Mouse (Mus musculus): ENCODE results near the gene Six5. TPM values are rescaled to one million over a fixed set of nuclear protein-coding genes. Genes with fewer than 3 reads are reported as not detected.

Gene Six5
- polyA plus RNA-seq, 1 experiment from 2014 or later = 4.3 TPM

- Histone ChIP-seq H3K27me3 (replicated peaks; ENCODE audit: control insufficient read depth, insufficient read depth, low read length) (peaks cover 4% of the 10 kb centered on the region; the same call in 1 of the 2 replicates), H3K4me2 (peak within 1 kb of the TSS; percentile 50), H3K9me3 (ENCODE audit: control insufficient read depth, low read length) (peaks cover 3% of the 10 kb centered on the region; the same call in 1 of the 2 replicates), H3K36me3 (ENCODE audit: control insufficient read depth, insufficient read depth, low read length) (no peaks in the 10 kb centered on the region), H3K27ac (ENCODE audit: low read depth, low read length) (no peak within 1 kb of the TSS), H3K4me3 (ENCODE audit: low read depth, low read length) (peak within 1 kb of the TSS; percentile 21; the same call in 1 of the 2 replicates), H3K9ac (ENCODE audit: low read depth, low read length) (0 out of 2 replicates have a peak within 1 kb of the TSS, but pooled peaks have one; percentile 43), H3K4me1 (replicated peaks; ENCODE audit: control insufficient read depth, insufficient read depth, low read length) (0 out of 2 replicates have a peak, but pooled peaks cover 4% of the 10 kb centered on the region)
- DNase-seq (ENCODE audit: low spot score) (peak; percentile 73), ATAC-seq (replicated peaks; ENCODE audit: low FRiP score) (no peak; the same call in 1 of the 2 replicates)
- 19% methylated on average over 64 of the region's 64 CpGs for WGBS
Measured at GRCm38 (mm10) chr7:19118028-19118771, 23.8 kb downstream of the Six5 start, which contains the start of gene Gm4969. Gene Gm4969, minus strand, starts transcription at chr7:19118368.

- WGBS = 86% methylated on average over 8 of the region's 8 CpGs
- Histone ChIP-seq H3K9me3 (ENCODE audit: control insufficient read depth, low read length) (peaks cover 3% of the 10 kb centered on the region; the same call in 1 of the 2 replicates), H3K4me3 (ENCODE audit: low read depth, low read length) (no peak overlapping the region), H3K9ac (ENCODE audit: low read depth, low read length) (0 out of 2 replicates have a peak overlapping the region, but pooled peaks have one; percentile 16), H3K36me3 (ENCODE audit: control insufficient read depth, insufficient read depth, low read length) (no peaks in the 10 kb centered on the region), H3K27me3 (replicated peaks; ENCODE audit: control insufficient read depth, insufficient read depth, low read length) (peaks cover 4% of the 10 kb centered on the region; the same call in 1 of the 2 replicates), H3K4me1 (replicated peaks; ENCODE audit: control insufficient read depth, insufficient read depth, low read length) (0 out of 2 replicates have a peak, but pooled peaks cover 4% of the 10 kb centered on the region), H3K4me2 (0 out of 2 replicates have a peak overlapping the region, but pooled peaks have one; percentile 12), H3K27ac (ENCODE audit: low read depth, low read length) (no peak overlapping the region)
- no peak for DNase-seq (ENCODE audit: low spot score)
- peak; percentile 30 for ATAC-seq (replicated peaks; ENCODE audit: low FRiP score)
Measured at GRCm38 (mm10) chr7:19119083-19119482, 24.7 kb downstream of the Six5 start.

DNA sequence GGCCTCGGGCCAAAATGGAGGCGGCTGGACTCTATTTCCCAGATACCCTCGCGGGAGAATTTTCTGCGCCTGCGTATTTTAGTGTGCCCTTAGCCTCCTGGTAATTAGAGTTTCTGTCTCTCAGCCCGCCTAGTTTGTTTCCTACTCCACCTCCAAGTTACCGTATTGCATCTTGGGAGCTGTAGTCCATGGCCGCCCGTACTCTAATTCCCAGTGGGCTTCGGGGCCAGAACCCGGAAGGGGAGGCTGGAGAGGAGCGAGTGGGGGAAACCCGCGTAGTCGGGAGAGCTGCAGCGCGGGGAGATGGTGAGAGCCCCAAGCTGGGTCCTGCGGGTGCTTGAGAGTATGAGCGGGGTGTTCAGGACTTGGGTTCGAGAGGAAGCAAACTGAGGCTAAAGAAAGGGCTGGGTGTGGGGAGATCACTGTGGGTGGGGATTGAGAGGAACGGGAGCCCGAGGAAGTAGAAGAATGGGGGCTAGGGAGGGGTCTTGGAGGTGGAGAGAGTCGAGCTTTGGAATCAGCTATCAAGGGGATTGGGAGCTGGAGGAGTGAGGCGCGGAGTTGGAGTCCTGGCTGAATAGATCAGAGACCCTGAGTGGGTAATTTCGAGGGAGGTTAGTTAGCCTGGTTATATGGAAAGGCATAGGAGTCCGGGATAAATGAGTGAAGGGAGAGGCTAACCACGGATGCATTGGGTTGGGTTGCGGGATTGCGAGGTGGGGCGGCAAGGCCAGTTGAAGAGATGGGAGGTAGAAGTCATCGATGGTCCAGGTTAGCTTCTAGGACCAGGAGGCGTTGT, 25.4 kb downstream of the Six5 start, which contains the start of gene Fbxo46:
Gene Fbxo46 (plus strand): TSS at position 229 of the 799 bp plus-strand sequence.
- peaks cover 3% of the 10 kb centered on the region; the same call in 1 of the 2 replicates for H3K9me3 ChIP-seq (ENCODE audit: control insufficient read depth, low read length)
- WGBS = 2% methylated on average over 34 of the region's 34 CpGs
- peak within 1 kb of the TSS; percentile 92 for H3K4me2 ChIP-seq
- H3K4me3 ChIP-seq (ENCODE audit: low read depth, low read length) = peak within 1 kb of the TSS; percentile 82
- no peak within 1 kb of the TSS for H3K27ac ChIP-seq (ENCODE audit: low read depth, low read length)
- H3K9ac ChIP-seq (ENCODE audit: low read depth, low read length) = peak within 1 kb of the TSS; percentile 85
- ATAC-seq (replicated peaks; ENCODE audit: low FRiP score) (peak; percentile 95), DNase-seq (ENCODE audit: low spot score) (peak; percentile 88)
- 0 out of 2 replicates have a peak, but pooled peaks cover 4% of the 10 kb centered on the region for H3K4me1 ChIP-seq (replicated peaks; ENCODE audit: control insufficient read depth, insufficient read depth, low read length)
- peaks cover 4% of the 10 kb centered on the region; the same call in 1 of the 2 replicates for H3K27me3 ChIP-seq (replicated peaks; ENCODE audit: control insufficient read depth, insufficient read depth, low read length)
- no peaks in the 10 kb centered on the region for H3K36me3 ChIP-seq (ENCODE audit: control insufficient read depth, insufficient read depth, low read length)

GRCm38 (mm10) chr7:19121686-19122085, 27.3 kb downstream of the Six5 start:
- 86% methylated on average over 4 of the region's 4 CpGs for WGBS
- peaks cover 4% of the 10 kb centered on the region; the same call in 1 of the 2 replicates for H3K27me3 ChIP-seq (replicated peaks; ENCODE audit: control insufficient read depth, insufficient read depth, low read length)
- DNase-seq (ENCODE audit: low spot score) = no peak
- H3K27ac ChIP-seq (ENCODE audit: low read depth, low read length) = no peak overlapping the region
- H3K4me1 ChIP-seq (replicated peaks; ENCODE audit: control insufficient read depth, insufficient read depth, low read length) = 0 out of 2 replicates have a peak, but pooled peaks cover 4% of the 10 kb centered on the region
- H3K4me2 ChIP-seq = no peak overlapping the region; the same call in 1 of the 2 replicates
- H3K4me3 ChIP-seq (ENCODE audit: low read depth, low read length) = no peak overlapping the region
- H3K9me3 ChIP-seq (ENCODE audit: control insufficient read depth, low read length) = peaks cover 3% of the 10 kb centered on the region; the same call in 1 of the 2 replicates
- H3K9ac ChIP-seq (ENCODE audit: low read depth, low read length) = no peak overlapping the region
- 0 out of 2 replicates have a peak, but pooled peaks cover 3% of the 10 kb centered on the region for H3K36me3 ChIP-seq (ENCODE audit: control insufficient read depth, insufficient read depth, low read length)
- ATAC-seq (replicated peaks; ENCODE audit: low FRiP score) = no peak

GRCm38 (mm10) chr7:19124713-19125112, 30.3 kb downstream of the Six5 start:
- no peaks in the 10 kb centered on the region for H3K9me3 ChIP-seq (ENCODE audit: control insufficient read depth, low read length)
- no peak overlapping the region for H3K4me2 ChIP-seq
- no peak overlapping the region for H3K4me3 ChIP-seq (ENCODE audit: low read depth, low read length)
- no peaks in the 10 kb centered on the region for H3K4me1 ChIP-seq (replicated peaks; ENCODE audit: control insufficient read depth, insufficient read depth, low read length)
- H3K27me3 ChIP-seq (replicated peaks; ENCODE audit: control insufficient read depth, insufficient read depth, low read length) = no peaks in the 10 kb centered on the region
- no peak for ATAC-seq (replicated peaks; ENCODE audit: low FRiP score)
- H3K36me3 ChIP-seq (ENCODE audit: control insufficient read depth, insufficient read depth, low read length) = 0 out of 2 replicates have a peak, but pooled peaks cover 3% of the 10 kb centered on the region
- no peak overlapping the region for H3K27ac ChIP-seq (ENCODE audit: low read depth, low read length)
- WGBS = 93% methylated on average over 6 of the region's 6 CpGs
- no peak overlapping the region for H3K9ac ChIP-seq (ENCODE audit: low read depth, low read length)
- no peak for DNase-seq (ENCODE audit: low spot score)

DNA sequence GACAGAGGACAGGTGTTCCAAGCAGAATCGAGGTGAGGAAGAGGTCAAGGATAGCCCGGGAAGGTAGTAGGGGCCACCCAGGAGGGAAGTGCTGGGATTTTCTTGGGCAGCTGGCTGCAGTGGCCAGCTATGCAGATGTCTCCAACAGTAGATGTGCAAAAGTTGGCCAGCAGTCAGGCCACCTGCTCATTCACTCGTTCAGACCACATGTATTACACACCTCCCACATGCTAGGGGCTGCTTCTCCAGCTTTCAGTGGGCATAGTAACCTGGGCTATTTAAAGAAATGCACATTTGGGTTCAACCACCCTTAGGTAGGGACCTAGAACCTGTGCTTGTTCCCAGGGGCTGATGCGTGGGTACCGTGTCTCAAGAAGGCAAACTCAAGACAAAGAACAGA, 33.4 kb downstream of the Six5 start:
- H3K9me3 ChIP-seq (ENCODE audit: control insufficient read depth, low read length) = no peaks in the 10 kb centered on the region
- ATAC-seq (replicated peaks; ENCODE audit: low FRiP score) (no peak), DNase-seq (ENCODE audit: low spot score) (no peak)
- H3K4me2 ChIP-seq = no peak overlapping the region
- peaks cover 10% of the 10 kb centered on the region; the same call in 1 of the 2 replicates for H3K4me1 ChIP-seq (replicated peaks; ENCODE audit: control insufficient read depth, insufficient read depth, low read length)
- 0 out of 2 replicates have a peak, but pooled peaks cover 3% of the 10 kb centered on the region for H3K36me3 ChIP-seq (ENCODE audit: control insufficient read depth, insufficient read depth, low read length)
- H3K4me3 ChIP-seq (ENCODE audit: low read depth, low read length) = no peak overlapping the region
- no peak overlapping the region for H3K9ac ChIP-seq (ENCODE audit: low read depth, low read length)
- H3K27ac ChIP-seq (ENCODE audit: low read depth, low read length) = no peak overlapping the region
- no peaks in the 10 kb centered on the region for H3K27me3 ChIP-seq (replicated peaks; ENCODE audit: control insufficient read depth, insufficient read depth, low read length)
- 92% methylated on average over 5 of the region's 5 CpGs for WGBS

DNA sequence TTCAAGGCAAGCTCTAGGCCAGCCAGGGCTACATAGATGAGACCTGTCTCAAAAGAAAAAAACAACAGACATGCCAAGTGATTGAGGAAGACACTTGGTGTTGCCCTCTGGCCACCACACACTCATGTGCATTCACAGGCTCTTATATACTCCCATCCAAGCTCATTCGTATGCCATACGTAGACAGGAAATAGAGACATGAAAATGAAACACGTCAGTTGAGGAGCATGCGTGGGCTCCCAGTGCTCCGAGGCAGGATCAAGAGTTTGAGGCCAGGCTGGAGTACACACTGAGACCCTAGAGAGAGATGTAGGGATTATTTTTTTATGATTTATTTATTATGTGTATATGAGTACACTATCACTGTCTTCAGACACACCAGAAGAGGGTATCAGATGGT, 35.0 kb downstream of the Six5 start:
- H3K4me2 ChIP-seq = no peak overlapping the region
- DNase-seq (ENCODE audit: low spot score) = no peak

GRCm38 (mm10) chr7:19130657-19131056, 36.3 kb downstream of the Six5 start:
- H3K9ac ChIP-seq (ENCODE audit: low read depth, low read length) = no peak overlapping the region
- peak overlapping the region; percentile 44 for H3K4me3 ChIP-seq (ENCODE audit: low read depth, low read length)

More for the DNA sequence above, 35.0 kb downstream of the Six5 start:
- no peak for ATAC-seq (replicated peaks; ENCODE audit: low FRiP score)
- Histone ChIP-seq H3K4me1 (replicated peaks; ENCODE audit: control insufficient read depth, insufficient read depth, low read length) (peaks cover 10% of the 10 kb centered on the region; the same call in 1 of the 2 replicates), H3K4me3 (ENCODE audit: low read depth, low read length) (no peak overlapping the region), H3K9me3 (ENCODE audit: control insufficient read depth, low read length) (no peaks in the 10 kb centered on the region), H3K36me3 (ENCODE audit: control insufficient read depth, insufficient read depth, low read length) (0 out of 2 replicates have a peak, but pooled peaks cover 3% of the 10 kb centered on the region), H3K9ac (ENCODE audit: low read depth, low read length) (no peak overlapping the region), H3K27ac (ENCODE audit: low read depth, low read length) (no peak overlapping the region), H3K27me3 (replicated peaks; ENCODE audit: control insufficient read depth, insufficient read depth, low read length) (no peaks in the 10 kb centered on the region)
- WGBS = 93% methylated on average over 5 of the region's 5 CpGs

More at GRCm38 (mm10) chr7:19130657-19131056, 36.3 kb downstream of the Six5 start:
- H3K27me3 ChIP-seq (replicated peaks; ENCODE audit: control insufficient read depth, insufficient read depth, low read length) = no peaks in the 10 kb centered on the region
- DNase-seq (ENCODE audit: low spot score) = no peak
- ATAC-seq (replicated peaks; ENCODE audit: low FRiP score) = no peak
- no peaks in the 10 kb centered on the region for H3K9me3 ChIP-seq (ENCODE audit: control insufficient read depth, low read length)
- peak overlapping the region; percentile 71 for H3K4me2 ChIP-seq
- WGBS = 27% methylated on average over 4 of the region's 4 CpGs
- peaks cover 10% of the 10 kb centered on the region; the same call in 1 of the 2 replicates for H3K4me1 ChIP-seq (replicated peaks; ENCODE audit: control insufficient read depth, insufficient read depth, low read length)
- peak overlapping the region; percentile 1 for H3K27ac ChIP-seq (ENCODE audit: low read depth, low read length)
- H3K36me3 ChIP-seq (ENCODE audit: control insufficient read depth, insufficient read depth, low read length) = peaks cover 4% of the 10 kb centered on the region

Measured in liver, embryonic 11.5 days (tissue).